Mouse (Mus musculus) kidney, adult 8-10 months (tissue): Measurements from ENCODE around the gene Gm42417.
A peak's percentile ranks its signal among the peaks of the same experiment; 100 is the strongest.

ENCODE experiments used
- DNase-seq, 2 experiments: peaks; one replicate each; pipeline ENCODE4 v3.0.0; 2022

The Gm42417 gene

GRCm38 (mm10) chr1:36563632-36564031, 24.4 kb upstream of the Gm42417 start:
- DNase-seq: no peak

GRCm38 (mm10) chr1:36563197-36563596, 24.0 kb upstream of the Gm42417 start:
- no peak for DNase-seq

GRCm38 (mm10) chr1:36562388-36562787, 23.2 kb upstream of the Gm42417 start:
- no peak for DNase-seq

GRCm38 (mm10) chr1:36560903-36561302, 21.7 kb upstream of the Gm42417 start:
- peak; percentile 63 to 74 for DNase-seq

- no peak for DNase-seq
Measured at GRCm38 (mm10) chr1:36559888-36560287, 20.7 kb upstream of the Gm42417 start.

- no peak for DNase-seq
Measured at GRCm38 (mm10) chr1:36559256-36559655, 20.0 kb upstream of the Gm42417 start.

GRCm38 (mm10) chr1:36558031-36558993, 19.1 kb upstream of the Gm42417 start, which contains the start of gene Sema4c:
Gene Sema4c, minus strand, starts transcription at chr1:36558349.
- peak in 1 of 2 experiments; percentile 48 for DNase-seq

GRCm38 (mm10) chr1:36557457-36558011, 18.3 kb upstream of the Gm42417 start:
- peak; percentile 62 to 69 for DNase-seq

- peak; percentile 83 to 84 for DNase-seq
Measured at GRCm38 (mm10) chr1:36556553-36557456, 17.6 kb upstream of the Gm42417 start.

- no peak for DNase-seq
Measured at GRCm38 (mm10) chr1:36555798-36556395, 16.7 kb upstream of the Gm42417 start.

- peak in 1 of 2 experiments; percentile 45 for DNase-seq
Measured at GRCm38 (mm10) chr1:36554633-36555399, 15.6 kb upstream of the Gm42417 start.

- no peak for DNase-seq
Measured at GRCm38 (mm10) chr1:36552506-36552905, 13.3 kb upstream of the Gm42417 start.

GRCm38 (mm10) chr1:36551904-36552303, 12.7 kb upstream of the Gm42417 start:
- DNase-seq: no peak

- no peak for DNase-seq
Measured at GRCm38 (mm10) chr1:36550075-36550863, 11.0 kb upstream of the Gm42417 start.

GRCm38 (mm10) chr1:36549491-36549890, 10.3 kb upstream of the Gm42417 start:
- no peak for DNase-seq

- DNase-seq: no peak
Measured at GRCm38 (mm10) chr1:36548771-36549170, 9.5 kb upstream of the Gm42417 start.

- no peak for DNase-seq
Measured at GRCm38 (mm10) chr1:36547981-36548598, 8.9 kb upstream of the Gm42417 start.

- peak; percentile 99 for DNase-seq
Measured at GRCm38 (mm10) chr1:36546888-36547471, 7.8 kb upstream of the Gm42417 start, which contains the start of gene Ankrd39. Gene Ankrd39, minus strand, starts transcription at chr1:36547445.

- no peak for DNase-seq
Measured at GRCm38 (mm10) chr1:36545845-36546600, 6.8 kb upstream of the Gm42417 start.
